In the genomic region with DNA sequence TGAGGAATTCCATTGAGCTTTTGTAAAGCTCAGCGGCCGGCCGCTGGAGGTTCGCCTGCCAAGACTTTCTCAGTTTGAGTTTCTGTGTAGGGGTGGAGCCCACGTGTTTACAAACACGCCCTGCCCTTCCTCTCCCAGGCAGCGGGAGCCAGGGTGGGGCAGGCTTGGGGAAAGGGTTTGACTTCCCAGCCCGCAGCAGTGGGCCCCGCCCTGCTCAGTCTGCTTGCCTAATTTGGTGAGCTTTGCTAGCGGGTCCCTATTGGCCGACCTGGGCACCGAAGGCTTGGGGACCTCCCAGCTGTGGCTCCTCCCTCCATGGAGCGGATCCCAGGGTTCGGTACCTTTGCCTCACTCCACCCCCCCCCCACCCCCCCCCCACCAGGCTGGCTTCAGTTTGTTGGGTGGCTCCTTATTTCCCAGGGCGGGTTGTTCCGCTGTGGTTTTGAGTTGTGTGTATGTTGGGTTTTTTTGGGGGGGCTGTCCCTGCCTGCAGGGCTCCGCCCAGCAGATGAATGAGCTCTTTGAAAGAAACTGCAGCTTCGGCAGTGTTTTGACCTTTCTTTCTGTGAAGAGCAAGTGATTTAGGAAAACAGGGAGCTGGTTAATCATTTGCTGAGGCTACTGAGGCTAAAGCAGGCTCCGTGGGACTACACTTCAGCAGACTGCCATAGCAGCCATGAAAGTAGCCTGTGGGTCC, we compare ENCODE assay signal across 8 mouse cellular contexts. TPM values are rescaled to one million over a fixed set of nuclear protein-coding genes. Genes with fewer than 3 reads are reported as not detected.
A peak's percentile ranks its signal among the peaks of the same experiment; 100 is the strongest.
DNase-seq lines count a peak whose midpoint lies in the region; ATAC-seq lines count a peak whose summit lies in the region.

No protein-coding gene starts in this region.

- H3K4me3 ChIP-seq in forebrain, embryonic 15.5 days, result peak overlapping the region; percentile 24

- peaks cover 7% of the 10 kb centered on the region; the same call in 1 of the 2 replicates for H3K36me3 ChIP-seq in forebrain, embryonic 15.5 days

- H3K4me2 ChIP-seq in forebrain, embryonic 15.5 days (replicated peaks), result peak overlapping the region; percentile 49

- peaks cover 28% of the 10 kb centered on the region for H3K4me1 ChIP-seq in forebrain, embryonic 15.5 days

- no peaks in the 10 kb centered on the region for H3K9me3 ChIP-seq in forebrain, embryonic 15.5 days

- peak; percentile 91 for DNase-seq in MN1 (ENCODE audit: low spot score)
- peak; percentile 92 for DNase-seq in c-Kit-positive CD71-positive TER-119-negative erythroid progenitor cells, embryonic 14.5 days (ENCODE audit: low read depth)
- DNase-seq in heart, postnatal 4 days, result peak; percentile 94
- DNase-seq in layer of hippocampus, adult 8-10 months (ENCODE audit: low spot score in 2 of 2), result peak; percentile 65 to 70
- peak; percentile 99 for DNase-seq in lung, postnatal 36 days
- peak; percentile 90 for DNase-seq in ovary, postnatal 36 days (ENCODE audit: low spot score)
- DNase-seq in urinary bladder, adult 18-20 months (ENCODE audit: low spot score in 2 of 2), result peak; percentile 81 to 96

- H3K27ac ChIP-seq in forebrain, embryonic 15.5 days (replicated peaks), result peak overlapping the region; percentile 53; the same call in 1 of the 2 replicates

- peak; percentile 86 for ATAC-seq in forebrain, embryonic 15.5 days (replicated peaks)

- 0 out of 2 replicates have a peak overlapping the region, but pooled peaks have one; percentile 19 for H3K9ac ChIP-seq in forebrain, embryonic 15.5 days (replicated peaks)

- WGBS in forebrain, embryonic 15.5 days, result under 1% methylated on average over 18 of the region's 19 CpGs

- no peaks in the 10 kb centered on the region for H3K27me3 ChIP-seq in forebrain, embryonic 15.5 days

RNA-seq across cellular contexts. Expression of a gene that starts 23.1 kb away (rescaled TPM):
- polyA plus RNA-seq in forebrain, embryonic 15.5 days (2015; fragmentation: Nextera tagmentation; extraction: Ambion mirVana), result 15.0 and 15.1 TPM in 2 replicates
- total RNA-seq in heart, postnatal 4 days (2021), result 1 to 10 TPM; 6.0 to 8.2 TPM
- total RNA-seq in layer of hippocampus, adult 8-10 months (2022), result 10 to 100 TPM; 22.8 to 30.2 (median 26.2) TPM

RNA-seq across cellular contexts. Expression of a gene that starts 39.3 kb away (rescaled TPM):
- polyA plus RNA-seq in forebrain, embryonic 15.5 days (2015; fragmentation: Nextera tagmentation; extraction: Ambion mirVana), result 3.9 TPM in 2 replicates
- 10 to 100 TPM; 18.2 to 19.0 TPM for total RNA-seq in heart, postnatal 4 days (2021)
- total RNA-seq in layer of hippocampus, adult 8-10 months (2022), result 10 to 100 TPM; 45.5 to 49.7 (median 48.7) TPM

Comparison
In these comparisons a context has a peak if more than half of its experiments do, and no peak if none do; other contexts are left out.
1. Peak in every context shown above with its lines: DNase-seq, ATAC-seq, H3K4me3 ChIP-seq and H3K27ac ChIP-seq.